Mouse (Mus musculus) G1E (cell line): ENCODE measurements around the gene Slc2a4.
A peak's percentile ranks its signal among the peaks of the same experiment; 100 is the strongest.

Source experiments
- CTCF ChIP-seq: IDR thresholded peaks from 2 replicates; pipeline ENCODE4 v1.5.1; 2012; ENCODE audit warnings: low read depth, low read length, inconsistent platforms, mixed read lengths
- GATA1 ChIP-seq: IDR thresholded peaks from 2 replicates; pipeline ENCODE4 v1.6.1; 2012; ENCODE audit warnings: borderline replicate concordance, low read length, inconsistent platforms, mixed read lengths
- GATA2 ChIP-seq: IDR thresholded peaks from 2 replicates; pipeline ENCODE4 v1.6.1; 2012; ENCODE audit warnings: low read depth, low read length, inconsistent platforms, borderline replicate concordance

- TF ChIP-seq CTCF (peak; percentile 95), GATA2 (no peak), GATA1 (no peak)
Observed at GRCm38 (mm10) chr11:69948763-69949150, 769 bp upstream of the Slc2a4 start.
